Mouse (Mus musculus) inflammation-experienced regulatory T-cells, adult 16 weeks (primary cell): ENCODE data around the gene Prh1. TPM values are rescaled to one million over a fixed set of nuclear protein-coding genes. Genes with fewer than 3 reads are reported as not detected.

ENCODE experiments used
- polyA plus RNA-seq: library from polyadenylated mRNA; unstranded; fragments of 100-300 nt; shearing (Covaris generic); gene quantifications from one replicate; pipeline ENCODE4 v1.2.1, GENCODE M21; 2017

Prh1 gene
- polyA plus RNA-seq: not detected

GRCm38 (mm10) chr6:132569509-132569908 lies at the start of gene Prh1:
TSS of gene Prh1 (plus strand) at chr6:132569809.

GRCm38 (mm10) chr6:132595613-132596012 lies 26.0 kb downstream of the Prh1 start, which contains the start of gene Prp2:
TSS of gene Prp2 (plus strand) at chr6:132595913.

Other genes with a start within 250 kb of the Prh1 start
- not detected for gene Gm8882, start 205.7 kb upstream of the Prh1 start, polyA plus RNA-seq
- not detected for gene Prp2, start 26.1 kb downstream of the Prh1 start, polyA plus RNA-seq
- gene A630073D07Rik, start 81.7 kb downstream of the Prh1 start, polyA plus RNA-seq: not detected
- gene Tas2r120, start 87.1 kb downstream of the Prh1 start, polyA plus RNA-seq: not detected
- not detected for gene Tas2r121, start 131.2 kb downstream of the Prh1 start, polyA plus RNA-seq
- gene Tas2r122, start 142.1 kb downstream of the Prh1 start, polyA plus RNA-seq: not detected
- not detected for gene Tas2r115, start 168.2 kb downstream of the Prh1 start, polyA plus RNA-seq
- gene Tas2r124, start 184.9 kb downstream of the Prh1 start, polyA plus RNA-seq: not detected
- not detected for gene Tas2r102, start 192.3 kb downstream of the Prh1 start, polyA plus RNA-seq
- not detected for gene Tas2r136, start 208.4 kb downstream of the Prh1 start, polyA plus RNA-seq
- gene Tas2r117, start 233.0 kb downstream of the Prh1 start, polyA plus RNA-seq: not detected